Mouse (Mus musculus) liver, embryonic 14.5 days (tissue): ENCODE results near the gene Cdh23. TPM values are rescaled to one million over a fixed set of nuclear protein-coding genes. Genes with fewer than 3 reads are reported as not detected.

Source experiments
- ATAC-seq: fragments of 200-750 bp; cut with Nextera tagmentation; 2 replicates; pipeline ENCODE4 v1.8.0; 2017; ENCODE audit warnings: moderate number of reproducible peaks, mild to moderate bottlenecking, moderate library complexity; ENCODE audit not compliant: insufficient read depth
- DNase-seq, 3 experiments: peaks; one replicate each; pipeline ENCODE4 v3.0.0-alpha.2; 2012 to 2013; ENCODE audit warnings: low read depth in 3 of 3, low spot score in 3 of 3
- H3K27ac ChIP-seq: fragments of 300-500 bp; sonication (generic); 2 replicates; pipeline ENCODE4 v1.5.1; 2014; ENCODE audit warnings: moderate library complexity, mild to moderate bottlenecking, control low read depth, inconsistent platforms
- H3K27me3 ChIP-seq: fragments of 300-500 bp; sonication (generic); 2 replicates; pipeline ENCODE4 v1.6.1; 2014; ENCODE audit warnings: mild to moderate bottlenecking, low read length, moderate library complexity; ENCODE audit not compliant: control insufficient read depth, insufficient read depth
- H3K36me3 ChIP-seq: fragments of 300-500 bp; sonication (generic); replicated peaks from 2 replicates; pipeline ENCODE4 v1.6.1; 2014; ENCODE audit warnings: low read depth; ENCODE audit not compliant: control insufficient read depth, insufficient read depth
- H3K4me1 ChIP-seq, 2 experiments: fragments of 200-500 bp in 1 of 2; fragments of 300-500 bp in 1 of 2; sonication (generic) in 1 of 2; replicated peaks; 2 replicates each; pipeline ENCODE4 v1.6.1; 2012 to 2014; ENCODE audit warnings: antibody characterized with exemption in 1 of 2, inconsistent platforms in 1 of 2, low read length in 1 of 2; ENCODE audit not compliant: control insufficient read depth in 2 of 2, insufficient read depth in 2 of 2
- H3K4me2 ChIP-seq: fragments of 300-500 bp; sonication (generic); 2 replicates; pipeline ENCODE4 v1.6.1; 2014; ENCODE audit warnings: low read depth, mild to moderate bottlenecking, control low read depth, moderate library complexity
- H3K4me3 ChIP-seq, 2 experiments: fragments of 200-500 bp in 1 of 2; fragments of 300-500 bp in 1 of 2; sonication (generic) in 1 of 2; 2 replicates each; pipeline ENCODE4 v1.5.1; 2012 to 2014; ENCODE audit warnings: low read depth in 2 of 2, low read length in 2 of 2, mild to moderate bottlenecking in 2 of 2, control low read depth in 1 of 2, inconsistent platforms in 1 of 2, moderate library complexity in 1 of 2; ENCODE audit not compliant: insufficient read depth in 1 of 2
- H3K9ac ChIP-seq: fragments of 300-500 bp; sonication (generic); replicated peaks from 2 replicates; pipeline ENCODE4 v1.6.1; 2014; ENCODE audit warnings: mild to moderate bottlenecking, control low read depth, moderate library complexity
- H3K9me3 ChIP-seq: fragments of 300-500 bp; sonication (generic); 2 replicates; pipeline ENCODE4 v1.6.1; 2016; ENCODE audit warnings: low read length, mixed read lengths; ENCODE audit not compliant: control insufficient read depth
- CTCF ChIP-seq: IDR thresholded peaks from 2 replicates; pipeline ENCODE4 v1.5.1; 2016; ENCODE audit warnings: antibody characterized with exemption, low read depth, control low read depth
- EP300 ChIP-seq: IDR thresholded peaks from 2 replicates; pipeline ENCODE4 v1.6.1; 2016; ENCODE audit warnings: antibody characterized with exemption, low read depth
- WGBS: fragments of 180-500 bp; shearing (Covaris S2); extraction: QIAGEN DNeasy Blood & Tissue Kit; methylation state at CpG from one replicate; pipeline ENCODE4 v1.1.7; 2014; ENCODE audit not compliant: insufficient replicate concordance; 5-methylcytosine and 5-hydroxymethylcytosine counted together
- polyA plus RNA-seq, 2 experiments: library from polyadenylated mRNA; depleted of rRNA in 1 of 2; stranded (reverse) in 1 of 2; unstranded in 1 of 2; fragments of >200 nt; fragmentation: Nextera tagmentation in 1 of 2; extraction: Ambion mirVana in 1 of 2; gene quantifications; 2 replicates each; pipeline versions ENCODE4 v1.2.1 to v1.2.3; 2012 to 2014

The Cdh23 gene
- polyA plus RNA-seq, 2 experiments, result 0.02 TPM; not detected in 1

GRCm38 (mm10) chr10:60691671-60692390 is 4.5 kb downstream of the Cdh23 start:
- Histone ChIP-seq H3K4me3 (no peak overlapping the region), H3K27me3 (peaks cover 18% of the 10 kb centered on the region), H3K9ac (no peak overlapping the region), H3K4me1 (no peaks in the 10 kb centered on the region), H3K9me3 (no peaks in the 10 kb centered on the region), H3K4me2 (no peak overlapping the region), H3K36me3 (no peaks in the 10 kb centered on the region), H3K27ac (no peak overlapping the region)
- WGBS, result 49% methylated on average over 20 of the region's 20 CpGs
- ATAC-seq, result no peak
- no peak for DNase-seq
- TF ChIP-seq EP300 (no peak), CTCF (no peak)

GRCm38 (mm10) chr10:60690960-60691359 is 5.3 kb downstream of the Cdh23 start:
- Histone ChIP-seq H3K36me3 (no peaks in the 10 kb centered on the region), H3K27me3 (peaks cover 27% of the 10 kb centered on the region), H3K4me2 (no peak overlapping the region), H3K4me3 (no peak overlapping the region), H3K27ac (no peak overlapping the region), H3K9ac (no peak overlapping the region), H3K4me1 (no peaks in the 10 kb centered on the region), H3K9me3 (no peaks in the 10 kb centered on the region)
- DNase-seq, result no peak
- 21% methylated on average over 6 of the region's 6 CpGs for WGBS
- ATAC-seq, result no peak
- no peak for TF ChIP-seq EP300
- no peak for TF ChIP-seq CTCF

GRCm38 (mm10) chr10:60689396-60689795 is 6.9 kb downstream of the Cdh23 start:
- no peak overlapping the region for H3K9ac ChIP-seq
- no peak for TF ChIP-seq CTCF
- no peak for TF ChIP-seq EP300
- 46% methylated on average over 4 of the region's 4 CpGs for WGBS

DNA sequence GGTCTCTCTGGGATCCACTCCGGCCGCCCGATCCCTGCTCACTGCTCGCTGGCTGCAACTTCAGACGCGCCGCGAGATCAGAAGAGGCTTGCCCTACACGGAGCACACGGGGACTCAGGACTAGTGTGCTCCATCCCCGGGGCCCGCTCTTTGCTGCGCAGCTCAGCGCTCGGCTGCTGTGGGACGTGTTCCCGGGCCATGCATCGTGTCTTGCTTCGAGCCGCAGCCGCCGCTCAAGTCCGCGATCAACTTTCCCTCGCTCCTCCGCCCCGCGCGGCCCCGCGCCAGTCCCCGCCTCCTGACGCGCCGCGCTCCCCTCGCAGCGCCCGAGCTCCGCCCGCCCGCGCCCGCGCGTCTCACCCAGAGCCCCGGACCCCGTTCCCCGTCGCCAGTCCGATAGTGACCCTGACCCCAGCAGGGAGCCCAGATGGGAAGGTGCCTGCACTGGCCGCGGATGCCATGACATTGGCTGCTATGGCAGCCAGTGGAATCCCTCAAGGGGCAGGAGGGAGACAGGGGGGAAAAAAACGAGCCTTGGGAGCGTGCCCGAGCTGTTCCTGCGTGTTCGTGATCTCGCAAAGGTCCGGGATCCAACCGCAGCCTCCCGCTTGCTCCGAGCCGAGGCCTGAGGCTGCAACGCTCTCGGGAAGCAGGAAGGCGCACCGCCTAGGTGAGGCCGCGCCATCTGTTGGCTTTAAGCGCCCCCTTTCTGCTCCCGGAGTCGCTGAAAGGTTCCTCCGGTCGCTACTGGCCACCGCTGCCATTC is 9.1 kb downstream of the Cdh23 start:
- ATAC-seq (no peak), DNase-seq (no peak)
- H3K36me3 ChIP-seq, result no peaks in the 10 kb centered on the region
- no peak overlapping the region for H3K9ac ChIP-seq
- WGBS, result 1% methylated on average over 76 of the region's 76 CpGs
- H3K27ac ChIP-seq, result no peak overlapping the region
- TF ChIP-seq EP300 (no peak), CTCF (peak; percentile 55)
- peak overlapping the region; percentile 59 for H3K4me2 ChIP-seq
- H3K4me3 ChIP-seq, result peak overlapping the region; percentile 23 to 40; a peak in 3 of 4 replicates
- H3K9me3 ChIP-seq, result no peaks in the 10 kb centered on the region
- no peaks in the 10 kb centered on the region for H3K4me1 ChIP-seq
- peaks cover 45% of the 10 kb centered on the region for H3K27me3 ChIP-seq

More at GRCm38 (mm10) chr10:60689396-60689795, 6.9 kb downstream of the Cdh23 start:
- DNase-seq (no peak), ATAC-seq (no peak)
- H3K9me3 ChIP-seq, result no peaks in the 10 kb centered on the region
- H3K27me3 ChIP-seq, result peaks cover 42% of the 10 kb centered on the region
- no peaks in the 10 kb centered on the region for H3K4me1 ChIP-seq
- no peak overlapping the region for H3K4me2 ChIP-seq
- no peaks in the 10 kb centered on the region for H3K36me3 ChIP-seq
- H3K4me3 ChIP-seq, result no peak overlapping the region
- no peak overlapping the region for H3K27ac ChIP-seq

DNA sequence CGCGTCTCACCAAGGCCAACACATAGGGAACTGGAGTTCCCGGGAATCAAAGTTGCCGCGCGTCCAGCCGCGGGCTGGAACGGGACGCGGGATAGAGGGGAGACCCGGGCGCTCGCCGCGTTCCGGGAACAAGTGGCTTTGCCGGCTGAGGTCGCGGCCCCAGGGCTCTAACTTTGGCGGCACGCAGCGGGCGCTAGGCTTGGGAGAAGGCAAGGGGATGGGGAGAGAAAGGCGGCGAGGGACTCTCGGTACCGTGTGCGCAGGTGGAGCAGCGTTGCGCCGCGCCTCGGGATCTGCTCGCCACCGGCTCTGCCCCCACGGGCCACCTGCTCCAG is 9.7 kb downstream of the Cdh23 start:
- Histone ChIP-seq H3K9ac (no peak overlapping the region), H3K9me3 (no peaks in the 10 kb centered on the region), H3K4me3 (peak overlapping the region in 1 of 2 experiments; percentile 40; a peak in 2 of 4 replicates), H3K4me1 (no peaks in the 10 kb centered on the region), H3K27me3 (peaks cover 45% of the 10 kb centered on the region), H3K27ac (no peak overlapping the region), H3K4me2 (peak overlapping the region; percentile 59; the same call in 1 of the 2 replicates), H3K36me3 (no peaks in the 10 kb centered on the region)
- TF ChIP-seq EP300 (no peak), CTCF (no peak)
- 2% methylated on average over 37 of the region's 37 CpGs for WGBS
- DNase-seq (no peak), ATAC-seq (no peak)
